In genomic region chr2:110564673-110565627, GRCm38 (mm10) we compare ENCODE assay signal across 9 mouse cellular contexts. TPM values are rescaled to one million over a fixed set of nuclear protein-coding genes. Genes with fewer than 3 reads are reported as not detected.
DNase-seq lines count a peak whose midpoint lies in the region; ATAC-seq and TF ChIP-seq lines count a peak whose summit lies in the region.
"Had no signal": no experiment of that assay in that cellular context is flagged by ENCODE, and none has a peak within 500 bp of the region (broad histone marks: within the 10 kb centered on the region; RNA-seq: fewer than 3 reads in every experiment).

No protein-coding gene starts in this region.

- ATAC-seq in embryonic facial prominence, embryonic 14.5 days (ENCODE audit: low read depth): peak; percentile 87
- ATAC-seq in kidney, embryonic 16.5 days (ENCODE audit: low FRiP score, low TSS enrichment): peak; percentile 85
- peak; percentile 77 for ATAC-seq in limb, embryonic 13.5 days (ENCODE audit: low FRiP score, low read depth)

- no peak overlapping the region for H3ac ChIP-seq in myocyte (ENCODE audit: control insufficient read depth, insufficient read length)

- H3K4me3 ChIP-seq in embryonic facial prominence, embryonic 14.5 days (ENCODE audit: low read depth, low read length): no peak overlapping the region
- no peak overlapping the region for H3K4me3 ChIP-seq in kidney, embryonic 16.5 days (ENCODE audit: low read length)
- H3K4me3 ChIP-seq in limb, embryonic 13.5 days: no peak overlapping the region
- H3K4me3 ChIP-seq in myocyte: no peak overlapping the region

- no peaks in the 10 kb centered on the region for H3K9me3 ChIP-seq in embryonic facial prominence, embryonic 14.5 days (ENCODE audit: control insufficient read depth, low read length)
- H3K9me3 ChIP-seq in kidney, embryonic 16.5 days (ENCODE audit: low read length): no peaks in the 10 kb centered on the region
- no peaks in the 10 kb centered on the region for H3K9me3 ChIP-seq in limb, embryonic 13.5 days

- H3K4me2 ChIP-seq in embryonic facial prominence, embryonic 14.5 days (ENCODE audit: low read depth, low read length): no peak overlapping the region
- no peak overlapping the region for H3K4me2 ChIP-seq in kidney, embryonic 16.5 days (replicated peaks; ENCODE audit: low read depth, low read length)
- no peak overlapping the region for H3K4me2 ChIP-seq in limb, embryonic 13.5 days (replicated peaks)
- H3K4me2 ChIP-seq in myocyte (ENCODE audit: low read depth): no peak overlapping the region

- peaks cover 6% of the 10 kb centered on the region; the same call in 1 of the 2 replicates for H3K4me1 ChIP-seq in embryonic facial prominence, embryonic 14.5 days (ENCODE audit: control insufficient read depth, insufficient read depth, low read length)
- no peaks in the 10 kb centered on the region for H3K4me1 ChIP-seq in kidney, embryonic 16.5 days (ENCODE audit: insufficient read depth, low read length)
- peaks cover 12% of the 10 kb centered on the region; the same call in 1 of the 2 replicates for H3K4me1 ChIP-seq in limb, embryonic 13.5 days

- no peaks in the 10 kb centered on the region for H3K79me2 ChIP-seq in myocyte (ENCODE audit: control insufficient read depth, insufficient read depth)

- H3K9ac ChIP-seq in embryonic facial prominence, embryonic 14.5 days (ENCODE audit: low read depth, low read length): no peak overlapping the region
- H3K9ac ChIP-seq in kidney, embryonic 16.5 days (replicated peaks; ENCODE audit: low read length): no peak overlapping the region
- H3K9ac ChIP-seq in limb, embryonic 13.5 days: no peak overlapping the region

- WGBS in embryonic facial prominence, embryonic 14.5 days: 29% methylated on average over 5 of the region's 5 CpGs
- 32% methylated on average over 5 of the region's 5 CpGs for WGBS in kidney, embryonic 16.5 days
- WGBS in limb, embryonic 13.5 days: 33% methylated on average over 5 of the region's 5 CpGs

- no peaks in the 10 kb centered on the region for H3K36me3 ChIP-seq in embryonic facial prominence, embryonic 14.5 days (ENCODE audit: control insufficient read depth, insufficient read depth, low read length)
- no peaks in the 10 kb centered on the region for H3K36me3 ChIP-seq in kidney, embryonic 16.5 days (ENCODE audit: insufficient read depth, low read length)
- no peaks in the 10 kb centered on the region for H3K36me3 ChIP-seq in limb, embryonic 13.5 days
- H3K36me3 ChIP-seq in myocyte (ENCODE audit: control insufficient read depth, insufficient read depth): no peaks in the 10 kb centered on the region

- no peak overlapping the region; the same call in 1 of the 2 replicates for H3K27ac ChIP-seq in embryonic facial prominence, embryonic 14.5 days (replicated peaks; ENCODE audit: low read depth, low read length)
- no peak overlapping the region for H3K27ac ChIP-seq in kidney, embryonic 16.5 days (ENCODE audit: low read length)
- H3K27ac ChIP-seq in limb, embryonic 13.5 days: peak overlapping the region; percentile 39; the same call in 1 of the 2 replicates

- DNase-seq in 3T3-L1 (ENCODE audit: low read depth, low spot score): peak; percentile 85
- peak; percentile 29 for DNase-seq in adrenal gland, postnatal 25 days
- peak; percentile 93 for DNase-seq in embryonic facial prominence, embryonic 14.5 days (ENCODE audit: low spot score)
- peak; percentile 71 for DNase-seq in heart, adult 8-10 months (ENCODE audit: low spot score)
- DNase-seq in urinary bladder, postnatal 36 days (ENCODE audit: low spot score in 2 of 2): peak; percentile 35 to 46

- no peaks in the 10 kb centered on the region for H3K27me3 ChIP-seq in embryonic facial prominence, embryonic 14.5 days (replicated peaks; ENCODE audit: control insufficient read depth, insufficient read depth, low read length)
- no peaks in the 10 kb centered on the region for H3K27me3 ChIP-seq in kidney, embryonic 16.5 days (ENCODE audit: insufficient read depth, low read length)
- H3K27me3 ChIP-seq in limb, embryonic 13.5 days: no peaks in the 10 kb centered on the region
- no peaks in the 10 kb centered on the region for H3K27me3 ChIP-seq in myocyte (ENCODE audit: control insufficient read depth, insufficient read depth, insufficient read length)

- no peak for TF ChIP-seq POLR2A in myocyte (IDR thresholded peaks at IDR 0.05; ENCODE audit: insufficient read length, low read depth)

TF ChIP-seq in myocyte, 11 proteins besides CTCF, POLR2A, EP300 and RAD21:
- TF ChIP-seq USF1 (IDR thresholded peaks at IDR 0.05; ENCODE audit: low read depth) (peak; percentile 86), MAX (IDR thresholded peaks at IDR 0.05; ENCODE audit: low read depth) (no peak), TCF3 (IDR thresholded peaks at IDR 0.05; ENCODE audit: insufficient read length, low read depth) (no peak), TCF12 (IDR thresholded peaks at IDR 0.05; ENCODE audit: insufficient read depth, poor library complexity, severe bottlenecking) (no peak)

RNA-seq across cellular contexts. Expression of gene Slc5a12, which starts 32.1 kb away (rescaled TPM):
- total RNA-seq in adrenal gland, postnatal 25 days (2021): not detected in 2 replicates
- not detected in 2 replicates for polyA plus RNA-seq in embryonic facial prominence, embryonic 14.5 days (2014; fragmentation: Nextera tagmentation; extraction: Ambion mirVana)
- total RNA-seq in heart, adult 8-10 months (2022): not detected
- polyA plus RNA-seq in kidney, embryonic 16.5 days (2015; fragmentation: Nextera tagmentation; extraction: Ambion mirVana): 3.7 TPM in 2 replicates
- 0.05 TPM in 1 of 2 replicates, not detected in the other for polyA plus RNA-seq in limb, embryonic 13.5 days (2015; fragmentation: Nextera tagmentation; extraction: Ambion mirVana)
- not detected for polyA plus RNA-seq in myocyte (2012; fragmentation: generic; extraction: Trizol)
- polyA plus RNA-seq: testis, adult 2 months had no signal

Comparison
In these comparisons a context has a peak if more than half of its experiments do, and no peak if none do; other contexts are left out.
1. DNase-seq: peak in every context shown above with its lines; median percentile 93 in embryonic facial prominence, embryonic 14.5 days; 85 in 3T3-L1; 71 in heart, adult 8-10 months; 40 in urinary bladder, postnatal 36 days; 29 in adrenal gland, postnatal 25 days.